Mouse (Mus musculus) ES-E14 (cell line): ENCODE measurements around the gene Psd. TPM values are rescaled to one million over a fixed set of nuclear protein-coding genes. Genes with fewer than 3 reads are reported as not detected.

Experiments
- DNase-seq: peaks from one replicate; pipeline ENCODE4 v3.0.0-alpha.2; 2013; ENCODE audit warnings: low read depth, low spot score
- H3K27ac ChIP-seq: 2 replicates; pipeline ENCODE4 v1.5.1; 2012; ENCODE audit warnings: low read depth, mild to moderate bottlenecking, low read length, moderate library complexity, mixed read lengths; ENCODE audit not compliant: poor library complexity, insufficient read depth, severe bottlenecking
- H3K36me3 ChIP-seq: 2 replicates; pipeline ENCODE4 v1.6.1; 2012; ENCODE audit warnings: mild to moderate bottlenecking, low read length, moderate library complexity, mixed read lengths; ENCODE audit not compliant: control insufficient read depth, poor library complexity, insufficient read depth, severe bottlenecking
- H3K4me1 ChIP-seq, 2 experiments: fragments of 150-350 bp in 1 of 2; sonication (generic) in 1 of 2; 2 replicates each; pipeline ENCODE4 v1.6.1; 2012; ENCODE audit warnings: low read length in 2 of 2, mild to moderate bottlenecking in 1 of 2, mixed read lengths in 1 of 2; ENCODE audit not compliant: control insufficient read depth in 2 of 2, insufficient read depth in 2 of 2, poor library complexity in 1 of 2
- H3K4me3 ChIP-seq, 2 experiments: fragments of 150-350 bp in 1 of 2; sonication (generic) in 1 of 2; 2 replicates each; pipeline ENCODE4 v1.5.1; 2012; ENCODE audit warnings: low read length in 2 of 2, low read depth in 1 of 2, mild to moderate bottlenecking in 1 of 2, mixed read lengths in 1 of 2; ENCODE audit not compliant: insufficient read depth in 1 of 2, poor library complexity in 1 of 2, severe bottlenecking in 1 of 2
- H3K9ac ChIP-seq: 2 replicates; pipeline ENCODE4 v1.6.1; 2012; ENCODE audit warnings: low read depth, mild to moderate bottlenecking, low read length, mixed read lengths; ENCODE audit not compliant: poor library complexity, insufficient read depth, severe bottlenecking
- H3K9me3 ChIP-seq: fragments of 150-350 bp; sonication (generic); 2 replicates; pipeline ENCODE4 v1.6.1; 2012; ENCODE audit warnings: low read depth, mild to moderate bottlenecking, low read length; ENCODE audit not compliant: control insufficient read depth, insufficient read depth
- CHD2 ChIP-seq: IDR thresholded peaks from 2 replicates; pipeline ENCODE4 v1.6.1; 2014; ENCODE audit warnings: mild to moderate bottlenecking, low read depth, low read length, inconsistent platforms
- HCFC1 ChIP-seq: IDR thresholded peaks from 2 replicates; pipeline ENCODE4 v1.6.1; 2012; ENCODE audit warnings: low read length, inconsistent platforms, borderline replicate concordance; ENCODE audit not compliant: insufficient read depth
- MAFK ChIP-seq: IDR thresholded peaks from 2 replicates; pipeline ENCODE4 v1.6.1; 2014; ENCODE audit warnings: mild to moderate bottlenecking, low read depth, low read length, inconsistent platforms; ENCODE audit not compliant: insufficient read depth
- ZC3H11A ChIP-seq: IDR thresholded peaks from 2 replicates; pipeline ENCODE4 v1.6.1; 2012; ENCODE audit warnings: low read depth, mild to moderate bottlenecking, inconsistent platforms, low read length, borderline replicate concordance
- ZNF384 ChIP-seq: IDR thresholded peaks from 2 replicates; pipeline ENCODE4 v1.6.1; 2012; ENCODE audit warnings: low read depth, low read length, inconsistent platforms
- in situ Hi-C, 2 experiments: fragments of 600-800 bp; cut with MboI; formaldehyde crosslinking; loops; one replicate each; pipeline ENCODE4 v1.15.1; 2025; ENCODE audit warnings: low sequenced_read_pairs in 2 of 2, inconsistent platforms in 1 of 2; ENCODE audit not compliant: unreplicated experiment in 2 of 2
- total RNA-seq: library from RNA; depleted of rRNA; stranded (reverse); fragments of 300-350 nt; gene quantifications from 2 replicates; pipeline ENCODE4 v1.2.3, GENCODE M21; 2012

Gene Psd
- total RNA-seq, 1 experiment, result 2.4 TPM

GRCm38 (mm10) chr19:46321101-46321943 is 5.6 kb downstream of the Psd start:
- in situ Hi-C loops, result no loop called here
- Histone ChIP-seq H3K9me3 (no peaks in the 10 kb centered on the region), H3K27ac (no peak overlapping the region), H3K36me3 (no peaks in the 10 kb centered on the region), H3K4me1 (peaks cover 0 to 12% of the 10 kb centered on the region in 2 experiments; a peak in 1 of 4 replicates), H3K4me3 (no peak overlapping the region), H3K9ac (no peak overlapping the region)
- TF ChIP-seq CHD2, result no peak
- no peak for TF ChIP-seq MAFK
- no peak for TF ChIP-seq ZC3H11A
- TF ChIP-seq HCFC1, result no peak
- TF ChIP-seq ZNF384, result no peak
- DNase-seq, result no peak

- Histone ChIP-seq H3K4me3 (no peak overlapping the region), H3K9me3 (no peaks in the 10 kb centered on the region), H3K36me3 (no peaks in the 10 kb centered on the region), H3K9ac (no peak overlapping the region), H3K4me1 (peaks cover 0 to 11% of the 10 kb centered on the region in 2 experiments; a peak in 1 of 4 replicates), H3K27ac (no peak overlapping the region)
- in situ Hi-C loops, result no loop called here
- TF ChIP-seq ZC3H11A, result no peak
- no peak for TF ChIP-seq MAFK
- TF ChIP-seq HCFC1, result no peak
- no peak for TF ChIP-seq CHD2
- TF ChIP-seq ZNF384, result no peak
- DNase-seq, result no peak
Measured at GRCm38 (mm10) chr19:46320076-46320785, 6.7 kb downstream of the Psd start.

- Histone ChIP-seq H3K9ac (no peak overlapping the region), H3K9me3 (no peaks in the 10 kb centered on the region), H3K27ac (no peak overlapping the region), H3K4me1 (peaks cover 0 to 13% of the 10 kb centered on the region in 2 experiments; a peak in 1 of 4 replicates), H3K36me3 (no peaks in the 10 kb centered on the region), H3K4me3 (no peak overlapping the region; a peak in 1 of 4 replicates)
- in situ Hi-C loops, result no loop called here
- no peak for DNase-seq
- TF ChIP-seq HCFC1 (no peak), MAFK (no peak), ZC3H11A (no peak), CHD2 (no peak), ZNF384 (no peak)
Measured at GRCm38 (mm10) chr19:46318586-46319378, 8.2 kb downstream of the Psd start.

GRCm38 (mm10) chr19:46318031-46318471 is 8.9 kb downstream of the Psd start:
- H3K9ac ChIP-seq, result no peak overlapping the region
- H3K9me3 ChIP-seq, result no peaks in the 10 kb centered on the region
- in situ Hi-C loops, result no loop called here
- TF ChIP-seq MAFK, result no peak
- TF ChIP-seq HCFC1, result no peak
- TF ChIP-seq CHD2, result no peak
- no peak for TF ChIP-seq ZNF384
- TF ChIP-seq ZC3H11A, result no peak
- no peak overlapping the region for H3K27ac ChIP-seq
- no peaks in the 10 kb centered on the region for H3K36me3 ChIP-seq
- peaks cover 0 to 13% of the 10 kb centered on the region in 2 experiments; a peak in 1 of 4 replicates for H3K4me1 ChIP-seq
- H3K4me3 ChIP-seq, result peak overlapping the region; percentile 11 to 66; a peak in 3 of 4 replicates
- no peak for DNase-seq
